Comparison of ENCODE assay signal across 20 mouse cellular contexts in genomic region chr11:98332186-98332585, GRCm38 (mm10). TPM values are rescaled to one million over a fixed set of nuclear protein-coding genes. Genes with fewer than 3 reads are reported as not detected.
DNase-seq lines count a peak whose midpoint lies in the region; ATAC-seq and TF ChIP-seq lines count a peak whose summit lies in the region.
"Had no signal": no experiment of that assay in that cellular context is flagged by ENCODE, and none has a peak within 500 bp of the region (broad histone marks: within the 10 kb centered on the region; RNA-seq: fewer than 3 reads in every experiment).

No protein-coding gene starts in this region.

- H3K27ac ChIP-seq in forebrain, embryonic 15.5 days (replicated peaks), result peak overlapping the region; percentile 95
- no peak overlapping the region for H3K27ac ChIP-seq in forebrain, embryonic 10.5 days
- no peak overlapping the region; the same call in 1 of the 2 replicates for H3K27ac ChIP-seq in layer of hippocampus, adult 2 months
- H3K27ac ChIP-seq in midbrain, postnatal 0 days (ENCODE audit: low read depth, low read length), result no peak overlapping the region
- no peak overlapping the region for H3K27ac ChIP-seq in midbrain, embryonic 10.5 days (replicated peaks)
- H3K27ac ChIP-seq: embryonic facial prominence, embryonic 10.5 days; heart, embryonic 13.5 days had no signal

- TF ChIP-seq CTCF in layer of hippocampus, adult 2 months (conservative IDR thresholded peaks at IDR 0.05), result peak; percentile 52
- peak; percentile 19; the same call in 1 of the 2 replicates for TF ChIP-seq CTCF in midbrain, postnatal 0 days (IDR thresholded peaks at IDR 0.05)

- H3K27me3 ChIP-seq in forebrain, embryonic 15.5 days, result peaks cover 65% of the 10 kb centered on the region
- H3K27me3 ChIP-seq in forebrain, embryonic 10.5 days (ENCODE audit: poor library complexity, severe bottlenecking), result peaks cover 100% of the 10 kb centered on the region
- peaks cover 79% of the 10 kb centered on the region for H3K27me3 ChIP-seq in midbrain, postnatal 0 days (ENCODE audit: insufficient read depth, low read length)
- peaks cover 100% of the 10 kb centered on the region for H3K27me3 ChIP-seq in midbrain, embryonic 10.5 days (ENCODE audit: low read depth, poor library complexity, severe bottlenecking)

- H3K4me3 ChIP-seq in forebrain, embryonic 15.5 days, result no peak overlapping the region
- no peak overlapping the region for H3K4me3 ChIP-seq in forebrain, embryonic 10.5 days
- no peak overlapping the region for H3K4me3 ChIP-seq in layer of hippocampus, adult 2 months
- H3K4me3 ChIP-seq in midbrain, postnatal 0 days (ENCODE audit: low read depth, low read length), result no peak overlapping the region
- no peak overlapping the region for H3K4me3 ChIP-seq in midbrain, embryonic 10.5 days
- H3K4me3 ChIP-seq: embryonic facial prominence, embryonic 10.5 days; heart, embryonic 13.5 days; hindbrain, embryonic 15.5 days had no signal

- no peak overlapping the region for H3K9ac ChIP-seq in forebrain, embryonic 15.5 days (replicated peaks)
- no peak overlapping the region for H3K9ac ChIP-seq in midbrain, postnatal 0 days (replicated peaks; ENCODE audit: low read length, poor library complexity, severe bottlenecking)
- H3K9ac ChIP-seq: heart, embryonic 13.5 days; hindbrain, embryonic 15.5 days had no signal

- DNase-seq in forebrain, embryonic 10.5 days (ENCODE audit: extremely low spot score, low spot score), result no peak
- DNase-seq in layer of hippocampus, adult 2 months (ENCODE audit: low spot score in 2 of 2), result no peak
- DNase-seq in layer of hippocampus, postnatal 25 days (ENCODE audit: extremely low spot score in 1 of 2, low spot score in 1 of 2), result no peak
- no peak for DNase-seq in midbrain, postnatal 0 days (ENCODE audit: low spot score)
- DNase-seq in midbrain, embryonic 10.5 days (ENCODE audit: low spot score), result no peak
- DNase-seq in retina, embryonic 14.5 days (ENCODE audit: low spot score), result no peak
- DNase-seq: adrenal gland, postnatal 14 days; gastrocnemius, postnatal 36 days; heart, adult 11 months; heart, postnatal 36 days; kidney, adult 11 months had no signal

- 89% methylated on average over 3 of the region's 3 CpGs for WGBS in forebrain, embryonic 15.5 days
- WGBS in forebrain, embryonic 10.5 days, result 79% methylated on average over 3 of the region's 3 CpGs
- 84% methylated on average over 3 of the region's 3 CpGs for WGBS in midbrain, postnatal 0 days
- whole genome bisulfite sequencing in midbrain, embryonic 10.5 days, result 81% methylated on average over 3 of the region's 3 CpGs

- no peaks in the 10 kb centered on the region for H3K36me3 ChIP-seq in forebrain, embryonic 15.5 days
- H3K36me3 ChIP-seq in forebrain, embryonic 10.5 days (replicated peaks), result no peaks in the 10 kb centered on the region
- no peaks in the 10 kb centered on the region for H3K36me3 ChIP-seq in midbrain, postnatal 0 days (ENCODE audit: insufficient read depth, low read length)
- no peaks in the 10 kb centered on the region for H3K36me3 ChIP-seq in midbrain, embryonic 10.5 days
- H3K36me3 ChIP-seq: embryonic facial prominence, embryonic 10.5 days; heart, embryonic 13.5 days; hindbrain, embryonic 15.5 days had no signal

- no peak overlapping the region for H3K4me2 ChIP-seq in forebrain, embryonic 15.5 days (replicated peaks)
- H3K4me2 ChIP-seq in midbrain, postnatal 0 days (ENCODE audit: low read depth, low read length, poor library complexity, severe bottlenecking), result no peak overlapping the region
- H3K4me2 ChIP-seq: heart, embryonic 13.5 days; hindbrain, embryonic 15.5 days had no signal

- H3K4me1 ChIP-seq in forebrain, embryonic 15.5 days, result peaks cover 62% of the 10 kb centered on the region
- H3K4me1 ChIP-seq in forebrain, embryonic 10.5 days, result peaks cover 33% of the 10 kb centered on the region
- H3K4me1 ChIP-seq in midbrain, postnatal 0 days (ENCODE audit: insufficient read depth, low read length), result no peaks in the 10 kb centered on the region; the same call in 1 of the 2 replicates
- H3K4me1 ChIP-seq in midbrain, embryonic 10.5 days, result peaks cover 43% of the 10 kb centered on the region

- H3K9me3 ChIP-seq in forebrain, embryonic 15.5 days, result no peaks in the 10 kb centered on the region
- no peaks in the 10 kb centered on the region for H3K9me3 ChIP-seq in forebrain, embryonic 10.5 days
- H3K9me3 ChIP-seq in midbrain, postnatal 0 days (ENCODE audit: low read length), result no peaks in the 10 kb centered on the region
- no peaks in the 10 kb centered on the region for H3K9me3 ChIP-seq in midbrain, embryonic 10.5 days (replicated peaks)
- H3K9me3 ChIP-seq: embryonic facial prominence, embryonic 10.5 days; heart, embryonic 13.5 days; hindbrain, embryonic 15.5 days had no signal

- ATAC-seq in forebrain, embryonic 15.5 days (replicated peaks), result no peak
- ATAC-seq in midbrain, postnatal 0 days (ENCODE audit: low FRiP score), result no peak
- ATAC-seq: activated CD4-positive, CD25-positive, alpha-beta regulatory T cell, adult 4 months; Patski had no signal

RNA-seq across cellular contexts. Expression of gene Neurod2, which starts 2.7 kb away (rescaled TPM):
- 142 and 148 TPM in 2 replicates for polyA plus RNA-seq in forebrain, embryonic 15.5 days (2015; fragmentation: Nextera tagmentation; extraction: Ambion mirVana)
- 0.14 TPM in 1 of 2 replicates, not detected in the other for polyA plus RNA-seq in forebrain, embryonic 10.5 days (2016; fragmentation: Nextera tagmentation; extraction: Ambion mirVana)
- total RNA-seq in layer of hippocampus, adult 2 months (2021), result 100 to 1,000 TPM; 163 to 165 TPM
- 100 to 1,000 TPM; 139 to 148 TPM for total RNA-seq in layer of hippocampus, postnatal 25 days (2021)
- total RNA-seq in midbrain, postnatal 0 days (2014; rRNA removed), result 11.6 and 24.4 TPM in 2 replicates
- polyA plus RNA-seq in midbrain, postnatal 0 days (2015; fragmentation: Nextera tagmentation; extraction: Ambion mirVana), result 2.1 and 3.3 TPM in 2 replicates
- polyA plus RNA-seq in midbrain, embryonic 10.5 days (2016; fragmentation: Nextera tagmentation; extraction: Ambion mirVana), result 0.05 and 0.09 TPM in 2 replicates
- total RNA-seq: adrenal gland, adult 18-20 months; adrenal gland, postnatal 14 days; gastrocnemius, adult 8-10 months; gastrocnemius, postnatal 36 days; heart, postnatal 36 days had no signal
- polyA plus RNA-seq: activated CD4-positive, CD25-positive, alpha-beta regulatory T cell, adult 4 months; embryonic facial prominence, embryonic 10.5 days; heart, embryonic 13.5 days; heart, postnatal 0 days; Patski had no signal

RNA-seq across cellular contexts. Expression of gene Ppp1r1b, which starts 16.0 kb away (rescaled TPM):
- polyA plus RNA-seq in forebrain, embryonic 15.5 days (2015; fragmentation: Nextera tagmentation; extraction: Ambion mirVana), result 49.6 and 60.4 TPM in 2 replicates
- polyA plus RNA-seq in forebrain, embryonic 10.5 days (2016; fragmentation: Nextera tagmentation; extraction: Ambion mirVana), result 0.23 and 0.41 TPM in 2 replicates
- 10 to 100 TPM; 55.9 to 56.2 TPM for total RNA-seq in layer of hippocampus, adult 2 months (2021)
- total RNA-seq in layer of hippocampus, postnatal 25 days (2021), result 10 to 100 TPM; 45.4 to 49.9 TPM
- total RNA-seq in midbrain, postnatal 0 days (2014; rRNA removed), result 1.8 and 5.0 TPM in 2 replicates
- polyA plus RNA-seq in midbrain, postnatal 0 days (2015; fragmentation: Nextera tagmentation; extraction: Ambion mirVana), result 4.2 and 5.3 TPM in 2 replicates
- 1.0 and 1.6 TPM in 2 replicates for polyA plus RNA-seq in midbrain, embryonic 10.5 days (2016; fragmentation: Nextera tagmentation; extraction: Ambion mirVana)
- total RNA-seq: gastrocnemius, postnatal 36 days had no signal
- polyA plus RNA-seq: activated CD4-positive, CD25-positive, alpha-beta regulatory T cell, adult 4 months had no signal

RNA-seq across cellular contexts. Expression of gene Stard3, which starts 26.0 kb away (rescaled TPM):
- 53.2 and 56.5 TPM in 2 replicates for polyA plus RNA-seq in forebrain, embryonic 15.5 days (2015; fragmentation: Nextera tagmentation; extraction: Ambion mirVana)
- polyA plus RNA-seq in forebrain, embryonic 10.5 days (2016; fragmentation: Nextera tagmentation; extraction: Ambion mirVana), result 39.8 and 41.0 TPM in 2 replicates
- 10 to 100 TPM; 32.9 to 35.5 TPM for total RNA-seq in layer of hippocampus, adult 2 months (2021)
- total RNA-seq in layer of hippocampus, postnatal 25 days (2021), result 10 to 100 TPM; 31.5 to 34.3 TPM
- 31.2 and 56.1 TPM in 2 replicates for total RNA-seq in midbrain, postnatal 0 days (2014; rRNA removed)
- polyA plus RNA-seq in midbrain, postnatal 0 days (2015; fragmentation: Nextera tagmentation; extraction: Ambion mirVana), result 23.8 and 28.2 TPM in 2 replicates
- 54.5 and 55.6 TPM in 2 replicates for polyA plus RNA-seq in midbrain, embryonic 10.5 days (2016; fragmentation: Nextera tagmentation; extraction: Ambion mirVana)

RNA-seq across cellular contexts. Expression of gene Tcap, which starts 51.4 kb away (rescaled TPM):
- 0.18 and 0.20 TPM in 2 replicates for polyA plus RNA-seq in forebrain, embryonic 15.5 days (2015; fragmentation: Nextera tagmentation; extraction: Ambion mirVana)
- polyA plus RNA-seq in forebrain, embryonic 10.5 days (2016; fragmentation: Nextera tagmentation; extraction: Ambion mirVana), result 0.15 TPM in 1 of 2 replicates, not detected in the other
- 1 to 10 TPM in 1 of 2 experiments, under 1 TPM in 1; 0.92 to 1.0 TPM for total RNA-seq in layer of hippocampus, adult 2 months (2021)
- total RNA-seq in layer of hippocampus, postnatal 25 days (2021), result under 1 TPM; 0.66 to 0.76 TPM
- total RNA-seq in midbrain, postnatal 0 days (2014; rRNA removed), result not detected in 2 replicates
- polyA plus RNA-seq in midbrain, postnatal 0 days (2015; fragmentation: Nextera tagmentation; extraction: Ambion mirVana), result not detected in 2 replicates
- polyA plus RNA-seq in midbrain, embryonic 10.5 days (2016; fragmentation: Nextera tagmentation; extraction: Ambion mirVana), result 0.19 TPM in 1 of 2 replicates, not detected in the other
- polyA plus RNA-seq: activated CD4-positive, CD25-positive, alpha-beta regulatory T cell, adult 4 months; embryonic facial prominence, embryonic 10.5 days; hindbrain, embryonic 15.5 days; Patski had no signal

RNA-seq across cellular contexts. Expression of gene Pnmt, which starts 54.1 kb away (rescaled TPM):
- polyA plus RNA-seq in forebrain, embryonic 15.5 days (2015; fragmentation: Nextera tagmentation; extraction: Ambion mirVana), result 0.42 and 0.70 TPM in 2 replicates
- not detected in 2 replicates for polyA plus RNA-seq in forebrain, embryonic 10.5 days (2016; fragmentation: Nextera tagmentation; extraction: Ambion mirVana)
- not detected for total RNA-seq in layer of hippocampus, adult 2 months (2021)
- not detected for total RNA-seq in layer of hippocampus, postnatal 25 days (2021)
- 1.1 and 4.3 TPM in 2 replicates for total RNA-seq in midbrain, postnatal 0 days (2014; rRNA removed)
- 3.4 and 3.9 TPM in 2 replicates for polyA plus RNA-seq in midbrain, postnatal 0 days (2015; fragmentation: Nextera tagmentation; extraction: Ambion mirVana)
- not detected in 2 replicates for polyA plus RNA-seq in midbrain, embryonic 10.5 days (2016; fragmentation: Nextera tagmentation; extraction: Ambion mirVana)
- polyA plus RNA-seq: activated CD4-positive, CD25-positive, alpha-beta regulatory T cell, adult 4 months; heart, postnatal 0 days; Patski had no signal

Comparison
In these comparisons a context has a peak if more than half of its experiments do, and no peak if none do; other contexts are left out.
1. RNA of gene Neurod2, which starts 2.7 kb away (polyA plus RNA-seq): 142 to 148 TPM in forebrain, embryonic 15.5 days; 2.1 to 3.3 TPM in midbrain, postnatal 0 days, 0.14 TPM in forebrain, embryonic 10.5 days and 0.05 to 0.09 TPM in midbrain, embryonic 10.5 days; every median in the first group is over 10 times any median in the second.